Mouse (Mus musculus) thymus, postnatal 25 days (tissue): Measurements from ENCODE around the gene Slc30a7.

Source experiments
- DNase-seq: peaks from one replicate; pipeline ENCODE4 v3.0.0; 2022

Gene Slc30a7

DNA sequence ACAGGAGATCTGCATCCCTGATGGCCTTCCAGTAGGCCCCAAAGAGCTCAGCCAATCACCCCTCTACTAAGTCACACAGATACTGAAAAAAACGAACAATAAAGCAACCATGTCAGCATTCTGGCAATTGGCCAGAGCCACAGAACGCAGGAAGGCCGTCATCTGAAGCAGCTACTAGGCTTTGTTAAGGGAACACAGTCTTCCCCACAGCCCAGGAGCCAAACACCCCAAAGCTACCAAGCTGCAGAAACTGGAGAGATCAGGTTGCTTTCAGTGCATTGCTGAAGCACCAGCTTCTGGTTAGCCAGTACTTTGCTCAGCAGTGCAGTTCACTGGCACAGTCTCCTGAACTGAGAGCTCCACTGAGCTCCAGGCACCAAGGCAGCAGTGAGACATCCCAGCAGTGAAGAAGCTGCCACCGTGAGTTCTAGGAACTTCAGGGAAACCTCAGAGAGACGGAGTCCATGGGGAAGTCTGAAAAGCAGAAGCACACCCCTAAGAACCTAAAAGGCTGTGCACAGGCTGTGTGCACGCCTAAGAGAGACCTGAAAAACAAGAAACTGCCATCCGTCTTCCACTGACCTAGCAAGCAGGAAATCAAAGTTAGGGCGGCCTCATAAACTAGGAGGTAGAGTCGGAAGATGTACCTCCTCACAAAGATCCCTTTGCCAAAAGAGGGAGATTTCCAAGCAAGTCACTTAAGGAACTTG is 21.9 kb downstream of the Slc30a7 start:
- no peak for DNase-seq

DNA sequence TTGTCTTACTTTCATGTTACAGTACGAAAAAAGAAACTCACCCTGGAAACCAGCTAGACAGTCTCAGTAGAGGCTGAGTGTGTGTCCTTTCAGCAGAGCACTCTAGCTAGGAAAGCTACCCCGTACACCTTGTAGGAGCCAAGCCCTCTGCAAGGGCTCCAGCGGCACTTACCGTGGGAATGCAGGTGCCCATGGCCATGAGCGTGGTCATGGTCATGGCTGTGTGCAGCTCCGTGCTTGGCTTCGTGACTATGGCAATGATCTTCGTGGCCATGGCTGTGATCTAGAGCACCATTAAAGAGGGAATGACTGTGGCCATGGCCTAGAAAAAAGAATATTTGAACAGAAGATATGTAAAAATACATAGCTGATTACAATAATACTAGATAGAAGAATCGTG is 22.6 kb downstream of the Slc30a7 start:
- no peak for DNase-seq

DNA sequence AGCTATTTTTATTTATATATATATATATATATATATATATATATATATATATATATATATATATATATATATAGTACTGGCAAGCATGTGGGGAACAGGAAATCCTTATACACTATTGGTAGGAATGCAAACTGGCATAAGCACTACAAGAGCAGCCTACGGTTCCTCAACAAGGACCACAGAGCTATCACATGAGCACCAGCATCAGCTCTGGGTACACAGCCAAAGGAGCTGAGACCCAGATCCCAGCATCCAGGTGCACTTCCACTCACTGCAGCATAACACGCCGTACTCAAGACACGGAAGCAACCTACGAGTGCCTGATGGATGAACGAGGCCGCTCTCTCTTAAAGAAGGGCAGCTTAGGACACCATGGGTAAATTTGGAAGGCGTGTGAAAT is 24.0 kb downstream of the Slc30a7 start:
- no peak for DNase-seq

DNA sequence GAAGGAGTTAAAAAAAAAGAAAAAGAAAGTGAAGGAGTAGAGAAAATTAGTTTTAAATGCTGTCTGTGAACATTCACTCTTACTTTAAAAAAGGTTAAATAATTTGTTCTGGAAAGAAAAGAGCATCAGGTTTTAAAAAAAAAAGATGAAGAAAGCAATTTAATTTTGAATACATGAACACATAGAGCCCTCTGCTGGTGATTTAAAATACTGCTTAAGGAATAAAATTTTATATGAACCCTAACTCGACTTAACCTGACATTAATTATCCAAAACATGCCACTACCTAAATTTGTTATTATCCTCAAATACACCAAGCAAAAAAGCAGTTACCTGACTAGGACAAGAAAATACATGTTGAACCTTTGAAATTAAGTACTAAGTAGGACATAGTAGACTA is 28.2 kb downstream of the Slc30a7 start:
- DNase-seq: no peak

DNA sequence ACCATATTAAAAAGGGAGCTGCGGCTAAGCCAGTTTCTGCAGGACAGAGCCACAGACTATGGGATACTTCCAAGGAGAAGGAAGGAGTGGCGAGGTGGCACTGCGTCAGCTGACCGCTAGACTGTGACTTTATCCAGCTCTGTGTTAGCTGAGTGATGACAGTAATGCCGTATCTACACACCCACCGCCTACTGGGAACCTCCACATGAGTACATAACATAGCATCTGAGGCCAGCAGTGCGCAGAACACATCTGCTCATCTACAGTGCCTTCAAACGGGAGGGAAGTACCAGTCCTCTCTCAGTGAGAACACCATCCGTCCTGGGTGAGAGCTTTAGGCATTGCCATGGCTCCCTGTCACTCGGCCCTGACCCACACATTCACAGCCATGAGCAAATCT is 32.2 kb downstream of the Slc30a7 start:
- DNase-seq: no peak

DNA sequence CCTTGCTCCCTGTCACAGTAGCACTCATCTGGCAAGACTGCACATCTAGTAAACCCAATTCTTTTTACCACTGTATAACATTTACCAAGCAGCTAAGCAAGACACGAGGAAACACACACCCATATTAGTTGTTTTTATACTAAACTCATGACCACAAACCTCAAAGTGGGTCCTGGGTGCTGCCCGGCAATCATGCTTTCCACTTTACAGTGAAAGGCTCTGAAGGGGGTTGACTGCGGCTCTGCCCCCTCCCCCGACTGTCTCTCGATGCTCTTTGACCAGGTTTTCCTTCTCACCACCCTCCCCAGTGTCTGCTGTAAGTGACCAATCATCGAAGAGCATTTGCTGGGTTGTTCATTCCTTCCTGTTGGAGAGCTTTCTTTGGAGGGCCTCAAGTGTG is 33.0 kb downstream of the Slc30a7 start:
- DNase-seq: peak; percentile 32

DNA sequence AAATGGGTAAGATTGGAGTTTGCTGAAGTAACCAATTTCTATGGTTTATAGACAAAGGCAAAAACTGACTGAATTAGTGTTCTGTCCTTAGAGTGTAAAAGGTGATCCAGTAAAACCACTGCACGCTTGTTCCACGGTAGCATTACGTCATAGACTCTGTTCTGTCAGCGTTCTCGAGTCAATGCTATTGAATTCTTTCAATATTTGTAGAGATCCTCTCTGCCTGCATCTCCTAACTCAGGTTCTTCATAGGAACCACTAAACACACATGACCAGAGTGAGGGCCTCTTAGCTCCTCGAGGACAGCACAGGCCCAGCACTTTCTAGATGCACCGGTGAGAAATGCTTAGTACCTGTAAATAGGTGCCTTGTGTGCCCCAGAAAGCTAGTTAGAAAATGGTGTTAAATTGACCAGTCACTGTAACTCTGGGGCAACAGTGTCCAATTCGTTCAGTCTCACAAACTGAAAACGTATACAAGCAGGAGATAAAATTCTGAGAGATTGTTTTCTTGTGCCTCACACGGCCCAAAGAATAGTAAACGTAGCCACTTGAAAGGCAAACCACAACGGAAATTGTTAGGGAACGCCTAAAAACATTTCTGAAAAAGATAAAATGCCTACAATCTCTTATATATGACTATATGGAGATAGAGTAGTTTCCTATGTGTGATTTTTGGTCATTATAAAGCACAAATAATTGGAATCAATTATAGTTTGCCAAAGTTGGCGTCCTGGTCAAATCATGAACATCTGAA is 35.1 kb downstream of the Slc30a7 start:
- peak; percentile 18 for DNase-seq

DNA sequence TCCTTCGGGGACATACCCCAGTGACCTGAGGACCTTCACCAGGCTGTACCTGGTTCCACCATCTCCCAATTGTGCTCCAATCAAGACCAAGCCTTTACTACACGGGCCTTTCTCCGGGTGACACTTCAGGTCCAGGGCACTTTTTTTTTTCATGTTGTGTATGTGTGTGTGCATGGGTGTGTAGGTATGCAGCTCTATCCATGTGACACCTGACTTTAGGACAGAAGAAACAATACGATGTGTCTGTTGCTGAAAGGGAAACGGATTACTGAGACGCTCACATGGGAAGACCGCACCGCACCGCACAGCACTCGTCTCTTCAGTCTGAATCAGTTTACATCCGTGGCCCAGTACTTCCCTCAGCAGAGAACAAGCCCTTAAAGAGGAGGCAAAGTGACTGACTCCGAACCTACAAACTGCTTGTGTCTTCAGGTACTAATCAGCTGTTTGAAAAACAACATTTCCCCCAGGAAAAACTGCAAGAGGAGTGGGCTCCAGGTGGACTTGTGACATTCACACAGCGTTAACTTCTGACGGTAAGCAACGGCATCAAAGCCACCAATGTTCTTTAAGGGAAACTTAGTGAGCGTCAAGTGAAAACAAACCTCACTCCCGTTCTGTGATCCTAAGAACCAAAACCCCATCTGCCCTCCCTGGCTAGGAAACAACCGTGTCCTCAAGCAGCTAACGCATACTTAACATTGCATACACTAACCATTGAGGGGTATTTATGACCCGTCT is 36.0 kb downstream of the Slc30a7 start:
- DNase-seq: no peak

GRCm38 (mm10) chr3:115968745-115969530 is 38.3 kb downstream of the Slc30a7 start:
- no peak for DNase-seq

- no peak for DNase-seq
Measured at GRCm38 (mm10) chr3:115964071-115964470, 43.1 kb downstream of the Slc30a7 start.

GRCm38 (mm10) chr3:115963597-115963996 is 43.6 kb downstream of the Slc30a7 start:
- no peak for DNase-seq

GRCm38 (mm10) chr3:115962028-115962415 is 45.2 kb downstream of the Slc30a7 start:
- DNase-seq: no peak

DNA sequence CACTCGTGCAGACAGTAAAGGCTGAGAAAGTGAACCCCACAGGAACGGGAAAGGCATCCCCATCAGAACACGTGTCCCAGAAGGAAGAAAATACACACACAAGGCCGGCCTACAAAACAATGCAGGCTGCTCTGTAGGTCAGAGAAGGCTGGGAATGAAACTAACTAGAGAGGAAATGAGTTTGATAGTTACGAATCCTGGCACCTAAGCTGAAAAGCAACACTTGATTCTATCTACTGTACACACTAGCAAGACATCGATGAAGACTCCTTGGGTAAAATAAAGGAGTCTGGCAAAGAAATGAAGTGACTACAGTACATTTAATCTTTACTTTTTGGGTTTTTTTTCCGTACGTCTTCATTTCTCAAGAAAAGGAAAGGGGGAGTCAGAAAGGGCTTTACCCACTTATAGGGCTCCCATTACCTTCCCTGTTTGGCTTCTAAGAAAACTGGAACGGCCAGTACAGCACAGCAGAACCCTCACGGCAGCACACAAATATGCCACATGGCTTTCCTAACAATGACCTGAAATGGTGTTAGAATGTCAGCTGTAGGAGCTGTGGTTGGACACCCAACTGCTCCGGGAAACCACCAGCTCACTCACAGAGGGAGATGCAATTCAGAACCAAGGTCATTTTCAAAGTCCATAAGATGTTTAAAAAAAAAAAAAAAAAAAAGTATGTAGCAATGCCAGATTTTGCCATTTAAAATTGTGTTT is 45.7 kb downstream of the Slc30a7 start:
- DNase-seq: no peak

DNA sequence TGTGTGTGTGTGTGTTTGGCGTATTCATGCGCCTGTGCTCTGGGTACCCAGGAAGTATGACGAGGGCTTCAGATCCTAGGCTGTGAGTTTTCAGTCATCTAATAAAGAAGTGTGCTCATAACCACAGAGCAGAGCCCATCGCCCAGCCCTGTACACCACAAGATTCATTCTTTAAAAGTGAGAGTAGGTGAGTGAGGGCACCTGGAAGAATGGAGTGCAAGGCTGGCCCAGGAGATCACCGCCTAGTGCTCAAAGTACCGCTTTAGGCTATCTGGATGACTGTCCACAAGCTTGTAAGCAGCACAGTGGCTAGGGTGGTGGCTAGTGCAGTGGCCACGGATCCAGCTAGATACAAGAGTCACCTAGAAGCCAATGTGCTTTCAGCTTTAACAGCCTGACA is 50.0 kb downstream of the Slc30a7 start:
- DNase-seq: no peak

DNA sequence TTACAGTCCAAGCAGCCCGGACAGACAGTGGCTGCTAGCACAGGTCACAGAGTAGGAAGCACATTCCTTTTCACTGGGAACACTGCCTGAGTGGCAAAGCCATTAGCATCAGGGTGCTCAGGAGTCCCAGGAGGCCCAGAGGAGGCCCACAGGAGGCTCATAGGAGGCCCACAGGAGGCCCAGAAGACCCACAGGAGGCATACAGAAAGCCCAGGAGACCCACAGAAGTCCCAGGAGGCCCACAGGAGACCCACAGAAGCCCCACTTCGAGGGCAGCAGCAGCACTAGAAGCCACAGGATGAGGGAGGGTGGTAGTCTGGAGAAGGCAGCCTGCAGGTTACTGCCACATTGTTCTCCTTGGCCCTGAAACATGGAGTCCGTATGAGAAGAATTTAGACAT is 54.1 kb downstream of the Slc30a7 start:
- DNase-seq: no peak

- no peak for DNase-seq
Measured at GRCm38 (mm10) chr3:115952356-115952755, 54.9 kb downstream of the Slc30a7 start.

- no peak for DNase-seq
Measured at GRCm38 (mm10) chr3:115951221-115951620, 56.0 kb downstream of the Slc30a7 start.

DNA sequence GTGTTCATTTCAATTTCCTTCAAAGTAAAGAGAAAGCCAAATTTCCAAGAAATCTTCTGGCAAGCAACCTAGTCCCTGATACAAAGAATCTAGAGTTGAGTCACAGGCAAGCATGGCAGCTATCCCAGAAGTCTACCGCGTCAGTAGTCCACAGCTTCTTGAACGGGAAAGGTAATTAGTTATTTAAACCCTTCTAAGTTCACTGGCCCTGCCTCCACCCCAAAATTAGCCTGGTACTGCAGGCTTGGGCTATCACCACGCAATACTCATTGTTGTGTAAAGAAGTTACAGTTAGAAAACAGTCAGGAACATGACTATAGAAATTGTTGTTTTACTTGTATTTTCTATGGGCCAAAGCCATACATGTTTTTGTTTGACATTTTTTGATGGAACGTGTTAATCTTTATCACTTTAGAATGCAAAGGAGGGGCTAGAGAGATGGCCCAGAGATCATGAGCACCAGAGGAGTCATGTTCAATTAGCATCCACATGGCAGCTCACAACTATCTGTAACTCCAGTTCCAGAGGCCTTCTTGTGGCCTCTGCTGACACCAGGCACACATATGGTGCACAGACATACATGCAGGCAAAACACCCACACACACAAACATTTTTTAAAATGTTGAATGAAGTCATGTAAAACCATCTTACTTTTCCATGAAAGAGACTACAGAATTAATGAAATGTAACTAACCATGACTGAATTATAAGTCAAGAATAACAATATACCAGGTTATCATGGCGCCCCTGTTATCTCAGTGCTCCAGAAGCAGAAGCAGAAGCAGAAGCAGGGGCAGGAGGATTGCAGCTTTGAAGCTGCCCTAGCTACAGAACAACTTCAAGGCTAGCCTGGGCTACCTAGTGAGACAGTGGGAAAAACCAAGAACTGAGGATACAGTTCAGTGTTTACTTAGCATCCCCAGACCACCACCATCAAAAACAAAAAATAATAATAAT is 57.0 kb downstream of the Slc30a7 start:
- no peak for DNase-seq

GRCm38 (mm10) chr3:115949220-115949920 is 57.8 kb downstream of the Slc30a7 start:
- DNase-seq: no peak

DNA sequence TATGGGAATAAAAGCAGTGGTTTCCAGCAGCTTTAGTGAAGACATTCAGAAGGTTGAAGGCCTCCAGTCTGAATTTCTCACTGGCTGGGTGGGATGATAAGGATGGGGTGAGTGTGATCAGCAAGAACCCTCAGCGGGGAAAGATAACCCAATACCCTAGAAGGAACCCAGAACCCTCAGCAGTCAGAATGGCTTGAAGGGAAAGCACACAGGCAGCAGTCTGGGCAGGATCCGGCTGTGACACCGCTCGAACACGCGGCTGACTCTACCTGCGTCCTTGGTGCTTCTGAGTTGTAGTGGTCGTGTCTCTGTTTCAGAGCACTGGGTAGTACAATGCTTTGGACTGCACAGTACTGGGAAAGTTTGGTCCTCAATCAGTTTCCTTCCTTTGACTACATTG is 60.9 kb downstream of the Slc30a7 start:
- DNase-seq: no peak

DNA sequence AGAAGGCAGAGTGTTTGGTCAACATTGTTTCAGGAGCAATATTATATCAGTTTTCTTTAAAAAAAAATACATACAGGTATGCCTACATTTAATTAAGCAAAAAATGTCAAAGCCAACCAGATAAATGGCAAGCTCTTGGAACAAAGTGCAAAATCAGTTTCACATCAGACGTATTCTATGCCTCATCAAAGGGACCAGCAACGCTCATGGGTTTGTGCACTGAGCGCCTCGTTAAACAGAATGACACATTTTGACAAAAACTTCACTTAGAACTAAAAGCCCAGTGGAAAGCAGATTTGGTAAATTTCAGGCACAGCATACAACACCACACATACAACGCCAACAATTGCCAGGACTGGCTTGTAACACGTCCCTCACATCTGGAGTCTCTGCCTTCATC is 62.8 kb downstream of the Slc30a7 start:
- no peak for DNase-seq
